Mouse (Mus musculus) inflammation-experienced regulatory T-cells, adult 6 months (primary cell): ENCODE results near the gene Dkk3. TPM values are rescaled to one million over a fixed set of nuclear protein-coding genes. Genes with fewer than 3 reads are reported as not detected.

Experiments used
- polyA plus RNA-seq, 3 experiments: library from polyadenylated mRNA; unstranded; fragments of 100-300 nt; shearing (Covaris generic); gene quantifications; one replicate each; pipeline ENCODE4 v1.2.1; 2017

The Dkk3 gene
- polyA plus RNA-seq, 3 experiments from 2014 or later, result 0.10 to 2.1 (median 0.66) TPM

Other genes starting within 250 kb of the Dkk3 start
- gene Usp47, start 135.6 kb downstream of the Dkk3 start, polyA plus RNA-seq, result 10 to 100 TPM; 16.1 to 20.7 (median 19.9) TPM
- gene Mical2, start 66.8 kb upstream of the Dkk3 start, polyA plus RNA-seq, result 1 to 10 TPM; 1.5 to 5.7 (median 1.7) TPM